Mouse (Mus musculus): ENCODE data around the gene Cgas.

DNA sequence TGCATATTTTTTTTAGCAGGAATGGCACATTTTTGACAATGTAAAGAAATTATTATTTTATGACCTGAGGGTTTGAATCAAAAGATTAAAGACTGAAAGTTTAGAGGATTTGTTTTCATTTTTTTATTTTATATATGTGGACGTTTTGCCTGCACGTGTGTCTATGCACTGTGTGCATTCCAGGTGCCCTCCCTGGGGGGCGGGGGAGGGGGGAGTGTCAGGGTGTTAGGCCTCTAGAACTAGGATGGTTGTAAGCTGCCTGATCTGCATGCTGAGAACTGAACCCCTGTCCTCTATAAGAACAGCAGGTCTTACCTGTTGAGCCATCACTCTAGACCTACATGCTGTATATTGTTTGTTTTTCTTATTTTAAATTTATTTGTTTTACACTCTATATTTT, 41.6 kb upstream of the Cgas start:
- no peak for TF ChIP-seq ZNF384 (IDR thresholded peaks at IDR 0.05; ENCODE audit: low read depth, low read length)
- no peak for TF ChIP-seq MAFK (IDR thresholded peaks at IDR 0.05; ENCODE audit: insufficient read depth, low read depth, low read length)

Data from ES-E14 (cell line).